Mouse (Mus musculus) CH12F3 (cell line): ENCODE data around the gene Kdr.
"Not testable (repeated sequence)": the region's sequence is repeated elsewhere in the genome, so short reads cannot be mapped to it uniquely, and the experiment has no call there.

ENCODE experiments used
- in situ Hi-C: fragments of 300-500 bp; cut with MboI; formaldehyde crosslinking; loops from 2 replicates; pipeline ENCODE4 v1.14.3; 2020; ENCODE audit warnings: low sequenced_read_pairs

Kdr gene

GRCm38 (mm10) chr5:75961741-75962469 is 16.4 kb downstream of the Kdr start:
- in situ Hi-C loops: no loop called here

DNA sequence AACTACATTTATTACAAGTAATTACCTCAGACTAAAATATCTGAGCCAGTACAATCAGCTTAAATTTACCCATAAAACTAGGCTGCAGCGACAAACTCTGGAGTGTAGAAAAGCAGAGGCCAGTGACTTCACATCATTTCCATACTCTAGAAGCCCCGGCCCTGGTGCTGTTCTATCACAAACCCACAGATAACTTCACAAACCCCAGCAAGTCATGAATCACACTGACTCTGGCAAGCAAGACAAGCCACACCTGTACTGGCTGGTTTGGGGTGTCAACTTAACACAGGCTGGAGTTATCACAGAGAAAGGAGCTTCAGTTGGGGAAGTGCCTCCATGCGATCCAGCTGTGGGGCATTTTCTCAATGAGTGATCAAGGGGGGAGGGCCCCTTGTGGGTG is 18.4 kb downstream of the Kdr start:
- in situ Hi-C loops: no loop called here

DNA sequence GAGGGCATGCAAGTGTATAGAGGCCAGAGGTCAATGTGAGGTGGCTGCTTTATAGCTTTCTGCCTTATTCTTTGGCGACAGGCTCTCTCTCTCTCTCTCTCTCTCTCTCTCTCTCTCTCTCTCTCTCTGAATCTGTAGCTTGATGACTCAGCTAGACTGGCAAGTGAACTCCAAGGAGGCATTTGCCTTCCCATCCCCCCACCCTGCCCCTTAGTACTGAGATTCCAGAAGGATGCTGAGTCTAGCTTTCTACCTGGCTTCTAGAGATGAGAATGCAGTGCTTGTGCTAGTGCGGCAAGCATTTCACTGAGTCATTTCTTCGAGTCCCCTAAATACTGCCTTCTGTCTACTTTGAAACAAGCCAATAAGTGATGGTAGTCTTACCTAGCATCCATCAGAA is 21.7 kb downstream of the Kdr start:
- in situ Hi-C loops: no loop called here

GRCm38 (mm10) chr5:75955876-75956275 is 22.4 kb downstream of the Kdr start:
- in situ Hi-C loops: no loop called here

- in situ Hi-C loops: no loop called here
These were observed 23.4 kb downstream of the Kdr start for GRCm38 (mm10) chr5:75954778-75955330.

DNA sequence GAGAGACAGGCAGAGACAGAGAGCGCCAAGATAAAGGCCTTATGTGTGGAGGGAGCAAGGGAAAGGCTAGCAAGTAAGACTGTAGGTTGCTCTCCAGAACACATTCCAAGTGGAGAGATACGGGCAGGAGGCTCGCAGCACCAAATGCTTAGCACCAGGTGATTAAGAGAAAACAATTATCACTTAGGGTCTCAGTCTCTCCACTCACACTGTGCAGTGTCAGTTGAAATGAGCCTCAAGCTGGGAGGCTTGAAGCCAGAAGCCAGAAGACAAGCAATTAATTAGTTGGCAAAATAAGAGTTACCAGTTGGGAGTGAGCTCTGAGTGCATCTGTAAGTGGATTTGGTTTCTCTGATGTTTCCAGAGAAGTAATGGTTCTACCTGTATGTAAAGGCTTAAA is 24.0 kb downstream of the Kdr start:
- in situ Hi-C loops: no loop called here

- in situ Hi-C loops: no loop called here
These were observed 26.0 kb downstream of the Kdr start for GRCm38 (mm10) chr5:75952131-75952795.

- in situ Hi-C loops: no loop called here
These were observed 27.4 kb downstream of the Kdr start for GRCm38 (mm10) chr5:75950866-75951265.

DNA sequence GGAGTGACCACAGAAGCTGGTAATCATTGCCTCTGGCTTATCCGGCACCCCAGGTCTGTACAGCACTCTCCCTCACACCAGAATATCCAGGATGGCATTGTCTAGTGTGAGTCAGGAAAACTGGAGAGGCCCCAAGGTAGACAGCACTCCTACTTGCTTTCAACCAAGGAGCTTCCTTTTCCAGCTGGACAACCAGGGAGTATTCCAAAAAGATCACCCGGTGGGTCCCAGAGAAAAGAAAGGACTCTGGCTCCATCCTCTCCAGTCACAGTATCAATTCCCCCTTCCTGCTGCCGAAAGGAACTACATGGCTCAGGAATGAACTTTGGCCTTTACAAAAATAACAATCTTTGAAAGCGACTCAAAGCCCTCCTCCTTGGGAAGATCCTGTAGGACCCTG is 32.9 kb downstream of the Kdr start:
- in situ Hi-C loops: no loop called here

DNA sequence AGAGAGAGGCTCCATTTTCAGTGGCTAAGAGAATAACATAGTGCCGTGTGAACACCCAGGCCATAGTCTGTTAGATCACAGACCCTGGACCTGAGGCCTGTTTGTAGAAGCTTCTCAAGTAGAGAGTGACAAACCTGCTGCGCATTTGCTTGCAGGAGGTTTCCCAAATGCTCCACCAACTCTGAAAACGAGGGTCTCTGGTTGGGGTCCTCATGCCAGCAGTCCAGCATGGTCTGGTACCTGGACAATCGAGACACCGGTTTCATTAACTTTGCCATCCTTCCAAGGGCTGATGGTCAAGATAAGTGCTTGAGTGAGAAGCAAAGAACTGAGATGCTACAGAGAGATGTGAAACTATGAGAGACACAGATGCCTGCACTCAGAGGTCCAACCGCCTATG is 35.0 kb downstream of the Kdr start:
- in situ Hi-C loops: no loop called here

DNA sequence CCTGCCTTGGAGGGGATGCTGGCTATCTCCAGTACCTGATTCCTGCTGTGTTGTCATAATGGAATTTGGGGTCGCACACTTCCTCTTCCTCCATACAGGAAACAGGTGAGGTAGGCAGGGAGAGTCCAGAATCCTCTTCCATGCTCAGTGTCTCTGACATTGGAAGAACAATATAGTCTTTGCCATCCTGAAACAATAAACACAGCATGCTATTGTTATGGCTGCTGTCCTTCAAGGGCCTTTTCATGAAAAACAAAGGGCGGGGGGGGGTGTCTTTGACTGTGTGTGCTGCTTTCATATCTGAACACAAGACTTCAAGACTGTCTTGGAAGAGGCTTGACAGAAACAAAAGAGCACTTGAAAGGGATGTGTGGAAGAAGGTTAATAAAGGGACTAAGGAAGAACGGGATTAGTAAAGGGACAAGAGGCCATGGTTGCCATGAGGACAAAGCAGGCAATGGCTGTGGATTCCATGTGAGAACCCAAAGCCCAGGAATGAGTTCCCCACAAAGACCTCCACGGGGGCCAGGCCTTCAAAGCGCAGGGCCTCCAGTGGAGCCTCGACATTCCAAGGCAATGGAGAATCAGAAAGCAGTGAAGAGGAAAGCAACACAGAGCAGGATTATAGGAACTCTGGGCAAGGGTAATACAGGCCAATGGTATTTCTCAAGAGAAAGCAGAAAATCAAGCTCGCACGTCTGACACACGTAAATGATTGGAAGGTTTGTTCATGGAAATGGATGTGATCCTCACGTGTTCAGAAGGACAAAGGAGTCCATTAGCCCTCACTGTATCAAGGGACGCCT is 36.3 kb downstream of the Kdr start:
- in situ Hi-C loops: no loop called here

GRCm38 (mm10) chr5:75939144-75939732 is 39.0 kb downstream of the Kdr start:
- in situ Hi-C loops: no loop called here

- in situ Hi-C loops: no loop called here
These were observed 40.2 kb downstream of the Kdr start for GRCm38 (mm10) chr5:75938012-75938411.

DNA sequence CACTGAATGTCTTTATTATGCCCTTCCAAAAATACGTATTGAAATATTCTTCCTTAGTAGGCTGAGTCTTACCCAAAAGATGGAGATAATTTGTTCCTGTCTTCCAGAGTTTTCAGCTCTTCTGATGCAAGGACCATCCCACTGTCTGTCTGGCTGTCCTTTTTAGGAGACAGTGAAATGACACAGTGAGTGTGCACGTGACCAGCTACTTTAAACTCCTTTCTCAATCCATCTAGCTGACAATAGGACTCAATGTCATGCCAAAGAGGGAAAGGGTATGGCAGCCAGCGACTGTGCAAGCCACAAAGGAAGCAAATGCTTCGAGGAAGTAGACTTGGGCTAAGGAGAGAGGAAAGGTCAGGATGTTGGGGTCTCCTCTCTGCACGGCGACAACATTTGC is 42.0 kb downstream of the Kdr start:
- in situ Hi-C loops: no loop called here

GRCm38 (mm10) chr5:75935225-75935624 is 43.0 kb downstream of the Kdr start:
- in situ Hi-C loops: no loop called here

GRCm38 (mm10) chr5:75934201-75934600 is 44.1 kb downstream of the Kdr start:
- in situ Hi-C loops: no loop called here

DNA sequence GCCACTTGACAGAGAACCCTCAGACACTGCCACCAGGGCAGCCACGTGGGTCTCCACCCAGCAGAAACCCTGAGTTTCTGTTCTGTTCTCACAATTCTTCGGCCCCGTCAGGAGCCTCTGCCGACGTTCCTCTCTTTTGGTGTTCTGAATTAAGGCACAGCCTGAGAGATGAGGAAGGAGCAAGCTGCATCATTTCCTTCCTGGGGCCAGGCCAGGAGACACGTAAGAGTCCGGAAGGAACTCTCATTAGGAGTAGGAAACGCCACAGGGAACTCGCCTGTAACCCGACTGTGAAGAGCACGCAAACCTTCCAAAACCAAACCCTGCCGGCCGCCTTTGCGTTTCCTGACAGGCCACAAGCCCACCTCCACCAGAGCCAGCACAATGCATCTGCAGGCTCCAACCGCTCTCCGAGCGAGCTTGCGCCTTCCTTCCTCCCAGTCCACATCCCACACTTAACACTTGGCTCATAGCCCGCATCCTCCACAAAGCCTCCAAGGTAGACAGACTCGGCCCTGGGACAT is 44.7 kb downstream of the Kdr start:
- in situ Hi-C loops: no loop called here

GRCm38 (mm10) chr5:75931458-75931857 is 46.8 kb downstream of the Kdr start:
- in situ Hi-C loops: not testable (repeated sequence)

DNA sequence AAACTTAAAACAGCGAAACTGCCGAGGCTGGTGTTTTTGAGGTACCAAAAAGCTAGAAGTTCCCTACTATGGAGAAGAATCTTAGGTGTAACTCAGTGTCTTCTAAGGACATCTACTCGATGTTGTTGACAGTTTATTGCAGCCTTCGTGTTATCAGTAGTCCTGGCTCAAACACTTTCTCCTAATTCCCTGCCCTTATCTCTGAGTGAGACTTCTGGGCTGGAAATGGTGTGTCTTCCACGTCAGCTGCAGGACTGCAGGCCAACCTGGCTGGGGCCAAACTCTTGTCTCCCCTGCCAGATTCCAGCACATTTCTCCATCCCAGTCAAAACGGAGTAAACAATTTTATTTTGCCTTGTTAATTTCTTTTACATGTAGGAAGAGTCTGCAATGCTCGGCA is 48.3 kb downstream of the Kdr start:
- in situ Hi-C loops: no loop called here

DNA sequence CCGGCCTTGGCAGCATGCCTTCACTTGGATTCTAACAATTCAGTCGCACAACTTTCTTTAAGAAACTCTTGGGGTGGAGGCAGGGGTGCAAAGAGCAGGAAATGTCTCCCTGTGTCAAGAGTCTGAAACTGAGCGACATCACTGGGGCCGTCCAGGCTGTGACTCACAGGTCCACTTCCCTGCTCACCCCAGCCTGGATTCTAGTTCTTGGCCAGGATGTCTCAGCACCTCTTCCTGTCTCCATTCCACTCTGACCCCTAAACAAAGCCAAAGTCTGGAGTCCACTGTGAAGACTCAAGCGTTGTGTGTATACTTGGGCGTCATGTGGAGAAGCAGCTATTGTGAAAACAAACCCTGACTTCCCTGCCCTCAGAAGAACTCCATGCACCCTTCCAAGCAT is 55.6 kb downstream of the Kdr start:
- in situ Hi-C loops: no loop called here
